Mouse (Mus musculus) heart, postnatal 14 days (tissue): ENCODE results near the gene Gm3285. TPM values are rescaled to one million over a fixed set of nuclear protein-coding genes. Genes with fewer than 3 reads are reported as not detected.

ENCODE experiments used
- DNase-seq, 2 experiments: peaks; one replicate each; pipeline ENCODE4 v3.0.0; 2021 to 2022
- intact Hi-C: fragments of 180-260 bp; cut with DNase I; formaldehyde crosslinking; loops from one replicate; pipeline ENCODE4 v1.15.1; 2025
- long read RNA-seq, 2 experiments: library from polyadenylated mRNA; stranded (forward); transcript quantifications; one replicate each; pipeline ENCODE4 v2.0.0; 2021
- total RNA-seq, 2 experiments: library from RNA; stranded (reverse); gene quantifications; 2 replicates each; pipeline ENCODE4 v1.2.3; 2021

Gm3285 gene
- not detected for total RNA-seq
- long read RNA-seq, experiment 1, result 0 reads
- long read RNA-seq, experiment 2, result 0 reads

DNA sequence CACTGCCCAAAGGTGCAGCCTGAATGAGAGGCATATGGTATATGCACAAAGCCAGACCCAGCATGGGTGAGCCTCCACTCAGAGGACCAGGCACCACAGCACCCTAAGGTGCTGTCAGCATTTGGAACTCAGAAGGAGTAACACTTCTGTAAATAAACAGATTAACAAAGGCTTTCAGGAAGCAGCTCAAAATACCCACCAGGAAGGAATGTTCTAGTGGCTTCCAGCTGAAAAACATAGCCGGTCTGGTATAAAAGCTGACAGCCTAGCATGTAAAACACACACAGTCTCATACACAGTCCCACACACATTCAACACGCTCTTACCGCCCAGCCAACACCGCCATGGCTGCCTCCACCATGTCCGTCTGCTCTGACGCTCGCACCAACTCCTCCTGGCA lies at the start of gene Gm3285:
Gene Gm3285, plus strand, starts transcription at position 301 of the 400 bp plus-strand sequence.
- DNase-seq, result no peak
- intact Hi-C loops, result no loop called here

DNA sequence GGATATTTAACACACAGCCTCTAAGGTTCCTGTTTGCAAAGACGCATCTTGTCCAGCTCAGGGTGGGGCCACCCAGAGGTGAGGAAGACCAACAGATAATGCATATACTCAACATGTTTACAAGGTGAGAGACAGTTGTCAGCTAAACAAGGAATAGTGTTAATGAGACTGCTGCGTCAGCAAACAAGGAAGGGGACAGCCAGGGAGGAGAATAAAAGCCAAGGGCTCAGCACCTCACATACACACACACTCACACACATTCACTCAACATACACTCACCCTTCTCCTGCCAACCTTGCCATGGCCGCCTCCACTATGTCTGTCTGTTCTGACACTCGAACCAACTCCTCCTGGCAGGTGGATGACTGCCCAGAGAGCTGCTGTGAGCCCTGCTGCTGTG lies 47.4 kb upstream of the Gm3285 start, which contains the start of gene Gm2696:
Gene Gm2696, plus strand, starts transcription at position 301 of the 400 bp plus-strand sequence.
- intact Hi-C loops, result no loop called here
- no peak for DNase-seq

DNA sequence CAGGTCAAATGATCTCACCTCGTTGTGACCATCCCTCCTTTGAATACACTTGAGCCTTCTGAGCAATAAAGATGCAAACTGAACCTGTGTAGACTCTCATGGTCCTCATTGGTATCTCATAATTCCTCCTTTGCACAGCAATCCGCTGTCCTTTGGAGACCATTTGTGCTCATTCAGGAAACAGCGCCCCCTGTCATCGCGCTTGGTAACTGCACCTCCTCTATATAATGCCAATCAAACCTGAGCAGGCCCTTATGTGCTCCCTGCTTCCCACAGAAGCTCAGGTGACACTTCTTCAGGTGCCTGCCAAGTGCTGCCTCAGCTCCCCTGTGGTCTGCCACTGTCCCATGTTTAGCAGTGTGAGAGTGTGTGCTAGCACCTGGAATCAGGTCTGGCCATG lies 46.3 kb upstream of the Gm3285 start:
- DNase-seq, result peak; percentile 18 to 35
- intact Hi-C loops, result loop anchor here (5.0 kb wide), 1 partner anchor 188 kb away; no protein-coding TSS in a partner anchor

DNA sequence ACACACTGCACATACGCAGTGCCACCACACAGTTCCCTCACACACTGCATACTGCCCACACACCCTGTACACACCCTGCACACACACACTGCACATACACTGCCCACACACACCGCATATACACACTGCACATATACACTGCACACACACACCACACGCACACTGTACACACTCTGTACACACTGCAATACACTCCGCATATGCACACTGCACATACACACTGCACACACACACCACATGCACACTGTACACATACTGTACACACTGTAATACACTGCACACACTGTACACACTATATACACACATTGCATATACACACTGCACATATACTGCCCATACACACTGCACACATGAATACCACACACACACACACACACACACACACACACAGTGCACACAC lies 43.3 kb upstream of the Gm3285 start:
- no peak for DNase-seq
- intact Hi-C loops, result loop anchor here (5.0 kb wide), 1 partner anchor 191 kb away; no protein-coding TSS in a partner anchor

DNA sequence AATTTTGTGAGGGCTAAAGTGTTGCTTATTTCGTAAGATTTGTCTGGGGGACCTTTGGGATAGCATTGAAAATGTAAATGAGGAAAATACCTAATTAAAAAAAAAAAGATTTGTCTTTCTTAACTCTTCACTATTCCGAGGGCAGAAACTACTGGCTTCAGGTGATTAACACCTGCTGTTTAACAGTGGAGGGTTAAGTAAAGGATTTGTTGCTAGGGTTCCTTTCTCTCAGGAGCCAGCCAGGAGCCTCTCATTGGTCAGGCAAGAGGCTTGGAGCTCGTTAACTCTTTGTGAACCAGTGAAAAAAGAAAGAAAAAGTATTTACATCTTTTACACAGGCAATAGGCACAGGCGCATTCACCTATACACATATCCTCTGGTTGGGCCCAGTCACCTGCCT lies 42.6 kb upstream of the Gm3285 start:
- intact Hi-C loops, result loop anchor here (5.0 kb wide), 1 partner anchor 192 kb away; no protein-coding TSS in a partner anchor
- DNase-seq, result no peak

DNA sequence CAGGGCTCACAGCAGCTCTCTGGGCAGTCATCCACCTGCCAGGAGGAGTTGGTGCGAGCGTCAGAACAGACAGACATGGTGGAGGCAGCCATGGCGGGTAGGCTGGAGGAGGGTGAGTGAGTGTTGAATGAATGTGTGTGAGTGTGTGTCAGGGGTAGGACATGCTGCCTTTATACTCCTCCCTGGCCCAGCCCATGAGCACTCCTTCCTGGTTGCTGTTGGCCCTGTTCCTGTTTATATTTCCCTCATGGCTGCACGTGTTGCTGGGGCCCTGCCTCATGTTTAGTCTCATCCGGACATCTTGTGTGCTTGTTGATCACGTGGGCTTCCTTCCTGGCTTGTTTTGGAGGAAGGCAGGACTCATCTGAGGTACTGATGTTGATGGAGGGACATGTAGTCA lies 34.8 kb upstream of the Gm3285 start, which contains the start of gene Krtap10-4:
Gene Krtap10-4, minus strand, starts transcription at position 145 of the 400 bp plus-strand sequence.
- intact Hi-C loops, result no loop called here
- no peak for DNase-seq

DNA sequence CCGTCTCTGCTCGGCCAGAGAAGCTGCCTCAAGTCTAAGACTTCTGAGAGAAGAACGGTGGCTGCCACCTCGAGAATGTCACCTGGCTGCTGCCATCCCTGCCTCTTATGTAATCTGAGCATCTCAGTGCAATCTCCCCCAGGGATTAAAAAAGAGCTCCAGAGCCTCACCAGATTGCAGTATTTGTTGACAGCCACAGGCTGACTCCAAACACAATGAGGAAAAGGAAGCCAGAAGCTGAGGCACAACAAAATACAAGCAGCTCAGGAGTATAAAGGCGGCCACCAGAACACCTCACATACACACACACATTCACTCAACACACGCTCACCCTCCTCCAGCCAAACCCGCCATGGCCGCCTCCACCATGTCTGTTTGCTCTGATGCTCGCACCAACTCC lies 26.1 kb upstream of the Gm3285 start, which contains the start of gene Krtap10-10:
Gene Krtap10-10, plus strand, starts transcription at position 301 of the 400 bp plus-strand sequence.
- no peak for DNase-seq
- intact Hi-C loops, result no loop called here

DNA sequence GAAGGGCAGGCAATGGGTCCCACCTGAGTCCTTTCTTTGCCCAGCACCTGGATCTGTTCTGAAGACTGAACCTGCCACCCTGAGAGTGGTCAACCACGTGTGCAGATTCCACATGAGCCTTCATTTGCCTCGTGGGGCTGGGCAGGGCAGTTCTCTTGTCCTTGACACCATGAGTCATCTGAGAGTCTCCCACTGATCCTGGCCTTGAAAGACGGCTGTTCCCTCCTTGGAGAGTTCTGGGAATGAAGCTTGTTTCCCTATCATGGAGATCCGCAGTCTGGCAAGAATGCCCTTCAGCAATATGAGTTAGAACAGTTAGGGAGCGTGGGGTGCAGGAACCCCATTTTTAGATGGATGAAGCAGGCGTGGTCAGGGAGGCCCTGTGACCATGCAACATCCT lies 22.8 kb upstream of the Gm3285 start:
- intact Hi-C loops, result no loop called here
- DNase-seq, result no peak

DNA sequence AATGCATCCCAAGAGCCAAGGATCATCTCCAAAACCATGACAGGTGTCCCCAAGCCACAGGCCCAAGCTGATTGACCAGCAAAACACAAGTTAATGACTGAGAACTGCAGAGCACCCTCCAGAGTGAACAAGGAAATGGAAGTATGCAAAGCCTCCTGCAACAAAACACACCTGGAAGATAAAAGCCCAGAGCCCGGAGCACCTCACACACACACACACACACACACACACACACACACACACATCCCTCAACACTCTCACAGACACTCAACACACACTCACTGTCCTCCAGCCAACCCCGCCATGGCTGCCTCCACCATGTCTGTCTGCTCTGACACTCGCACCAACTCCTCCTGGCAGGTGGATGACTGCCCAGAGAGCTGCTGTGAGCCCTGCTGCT lies 15.3 kb upstream of the Gm3285 start, which contains the start of gene Gm36176:
Gene Gm36176, plus strand, starts transcription at position 301 of the 400 bp plus-strand sequence.
- no peak for DNase-seq

DNA sequence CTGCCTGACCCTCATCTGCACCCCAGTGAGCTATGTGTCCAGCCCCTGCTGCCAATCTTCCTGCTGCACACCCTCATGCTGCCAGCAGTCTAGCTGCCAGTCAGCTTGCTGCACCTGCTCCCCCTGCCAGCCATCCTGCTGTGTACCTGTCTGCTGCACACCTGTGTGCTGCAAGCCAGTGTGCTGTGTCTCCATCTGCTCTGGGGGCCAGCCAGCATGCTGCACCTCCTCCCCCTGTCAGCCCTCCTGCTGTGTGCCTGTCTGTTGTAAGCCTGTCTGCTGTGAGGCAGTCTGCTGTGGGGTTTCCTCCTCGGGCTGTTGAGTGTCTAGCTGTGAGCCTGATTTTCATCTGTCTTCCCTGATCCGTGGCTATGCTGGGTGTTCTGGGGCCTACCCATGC lies 14.8 kb upstream of the Gm3285 start:
- intact Hi-C loops, result no loop called here
- DNase-seq, result no peak

More for the DNA sequence above, 15.3 kb upstream of the Gm3285 start, which contains the start of gene Gm36176:
- intact Hi-C loops, result no loop called here

DNA sequence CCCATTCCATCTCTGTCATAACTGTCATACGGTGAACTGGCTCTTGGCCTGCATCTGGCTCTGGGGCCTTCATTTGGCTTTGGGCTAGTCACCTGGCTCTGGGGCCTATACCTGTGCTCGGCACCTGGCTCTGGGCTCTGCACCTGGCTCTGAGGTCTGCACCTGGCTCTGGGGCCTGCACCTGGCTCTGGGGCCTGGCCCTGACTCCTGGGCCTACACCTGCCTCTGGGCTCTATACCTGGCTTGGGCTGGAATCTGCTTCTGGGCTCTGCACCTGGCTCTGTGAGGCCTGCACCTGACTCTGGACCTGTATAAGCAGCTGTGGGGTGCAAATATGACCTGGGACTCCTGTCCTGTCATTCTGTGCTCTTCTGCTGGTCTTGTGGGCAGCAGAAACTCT lies 14.2 kb upstream of the Gm3285 start:
- no peak for DNase-seq
- intact Hi-C loops, result no loop called here

DNA sequence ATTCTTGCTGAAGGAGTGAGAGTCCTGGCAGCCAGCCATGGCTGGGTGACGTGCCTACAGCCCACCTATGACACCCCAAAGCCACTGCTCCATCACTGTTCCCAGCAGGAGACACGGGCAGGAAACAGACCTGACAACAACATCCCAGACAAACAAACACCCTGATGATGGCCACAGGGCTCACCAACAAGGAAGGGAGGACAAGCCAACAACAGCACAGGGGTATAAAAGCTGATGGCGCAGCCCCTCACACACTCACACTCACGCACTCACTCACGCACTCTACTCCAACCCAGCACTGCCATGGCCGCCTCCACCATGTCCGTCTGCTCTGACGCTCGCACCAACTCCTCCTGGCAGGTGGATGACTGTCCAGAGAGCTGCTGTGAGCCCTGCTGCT lies 9.2 kb upstream of the Gm3285 start, which contains the start of gene Gm10318:
Gene Gm10318, plus strand, starts transcription at position 301 of the 400 bp plus-strand sequence.
- no peak for DNase-seq
- intact Hi-C loops, result no loop called here

DNA sequence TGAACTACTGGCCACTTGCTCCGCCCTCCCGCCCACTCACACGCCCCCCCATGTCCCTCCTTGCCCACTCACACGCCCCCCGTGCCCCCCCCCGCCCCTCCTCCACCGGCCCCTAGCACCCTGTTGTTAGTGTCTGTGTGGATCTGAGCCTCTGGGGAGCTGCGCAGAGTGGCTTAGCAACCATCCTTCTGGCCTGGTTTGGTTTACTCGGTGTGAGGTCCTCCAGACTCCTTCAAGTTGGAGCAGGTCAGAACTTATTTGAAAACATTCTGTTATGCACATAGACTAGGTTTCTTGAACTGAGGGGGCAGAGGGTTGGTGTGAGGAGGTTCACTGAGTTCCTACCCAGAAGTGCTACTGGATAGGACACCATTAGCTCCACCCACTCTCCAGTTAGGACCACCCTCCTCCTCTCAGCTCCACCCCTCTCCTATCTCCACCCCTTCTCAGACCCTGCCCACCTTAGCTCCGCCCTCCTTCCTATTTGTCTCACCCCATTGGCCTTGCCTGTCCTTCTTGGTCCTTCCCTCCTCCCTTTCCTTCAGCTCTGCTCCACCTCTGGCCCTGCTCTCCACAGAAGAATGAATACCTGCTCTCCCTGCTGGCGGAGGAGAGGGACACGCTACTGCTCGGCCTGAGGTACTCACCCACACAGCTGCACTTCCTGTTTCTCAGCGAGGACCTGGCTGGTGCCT lies 2.4 kb downstream of the Gm3285 start:
- no peak for DNase-seq
- intact Hi-C loops, result no loop called here

DNA sequence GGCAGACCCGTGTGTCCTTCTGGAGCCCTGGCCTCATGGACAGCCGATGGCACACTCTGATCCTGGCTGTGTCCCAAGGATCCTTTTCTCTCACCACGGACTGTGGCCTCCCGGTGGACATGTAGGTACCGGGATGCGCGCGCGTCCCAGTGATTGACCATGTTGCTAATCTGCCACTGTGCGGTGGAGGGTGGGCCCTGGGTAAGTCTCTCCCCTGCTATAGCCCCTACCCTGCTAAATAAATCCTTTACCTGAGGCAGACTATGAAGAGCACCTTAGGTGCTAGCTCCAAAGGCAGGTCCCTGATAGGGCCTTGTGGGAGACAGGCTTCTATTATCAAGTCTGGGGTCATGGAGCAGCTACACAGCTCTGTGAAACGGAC lies 3.0 kb downstream of the Gm3285 start:
- DNase-seq, result no peak
- intact Hi-C loops, result no loop called here

DNA sequence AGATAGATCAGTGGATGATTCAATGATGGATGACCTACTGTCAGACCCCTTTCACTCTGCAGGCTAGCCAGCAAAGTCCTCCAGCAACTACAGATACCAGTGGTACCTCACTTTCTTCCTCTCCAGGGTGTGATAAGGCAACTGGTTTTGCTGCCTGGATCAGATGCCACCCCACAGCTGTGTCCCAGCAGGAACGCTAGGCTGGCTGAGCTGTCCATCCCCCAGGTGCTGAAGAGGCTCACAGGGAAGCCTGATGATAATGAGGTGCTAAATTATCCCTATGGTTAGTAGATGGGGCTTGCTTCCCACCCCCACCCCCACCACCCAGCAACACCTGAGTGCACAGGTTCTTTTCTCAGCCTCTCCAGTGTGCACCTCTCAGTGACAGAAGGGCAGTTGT lies 5.8 kb downstream of the Gm3285 start:
- intact Hi-C loops, result no loop called here
- DNase-seq, result peak in 1 of 2 experiments; percentile 11

DNA sequence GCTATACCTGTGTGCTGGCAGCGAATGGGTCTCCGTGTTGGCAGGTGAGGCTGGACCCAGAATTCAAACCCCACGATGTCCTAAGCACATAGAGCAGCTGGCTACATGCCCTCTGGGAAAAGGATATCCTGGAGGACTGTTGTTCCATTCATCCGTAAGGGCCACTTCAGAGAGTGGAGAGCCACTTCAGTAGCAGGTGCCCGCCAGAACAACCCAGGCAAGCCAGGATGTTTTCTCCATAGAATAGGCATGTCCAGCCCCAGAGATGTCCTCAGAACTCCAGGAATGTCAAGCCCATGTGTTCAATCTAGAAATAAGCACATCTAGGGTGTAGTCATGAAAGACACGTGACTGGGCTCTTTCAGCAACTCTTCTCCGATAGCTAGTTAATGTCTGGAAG lies 7.9 kb downstream of the Gm3285 start:
- intact Hi-C loops, result loop anchor here (10.0 kb wide), 1 partner anchor 165 kb away; the partner anchor contains the start of gene Gm10272

DNA sequence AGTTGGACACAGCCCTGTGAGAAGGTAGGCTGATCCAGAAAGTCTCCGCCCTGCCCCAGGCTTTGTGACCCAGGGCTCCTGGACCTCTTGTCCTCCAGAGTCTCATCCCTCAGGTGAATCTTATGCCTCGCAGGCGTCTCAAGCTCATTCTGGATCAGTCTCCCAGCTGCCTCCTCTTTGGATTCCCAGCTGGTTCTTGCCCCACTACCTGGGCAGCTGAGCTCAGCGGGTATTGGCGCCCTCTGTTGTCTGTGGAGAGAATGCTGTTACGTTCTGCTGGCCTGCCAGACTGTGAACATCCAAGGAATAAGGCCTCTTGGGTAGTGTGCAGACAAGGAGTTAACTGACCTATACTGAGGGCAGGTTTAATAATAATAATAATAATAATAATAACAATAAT lies 17.2 kb downstream of the Gm3285 start:
- intact Hi-C loops, result loop anchor here (2.0 to 10.0 kb wide), 2 partner anchors 174 to 252 kb away; partner anchors contain the start of gene Gm10272
- DNase-seq, result peak; percentile 37 to 64

More for the DNA sequence above, 7.9 kb downstream of the Gm3285 start:
- DNase-seq, result no peak

DNA sequence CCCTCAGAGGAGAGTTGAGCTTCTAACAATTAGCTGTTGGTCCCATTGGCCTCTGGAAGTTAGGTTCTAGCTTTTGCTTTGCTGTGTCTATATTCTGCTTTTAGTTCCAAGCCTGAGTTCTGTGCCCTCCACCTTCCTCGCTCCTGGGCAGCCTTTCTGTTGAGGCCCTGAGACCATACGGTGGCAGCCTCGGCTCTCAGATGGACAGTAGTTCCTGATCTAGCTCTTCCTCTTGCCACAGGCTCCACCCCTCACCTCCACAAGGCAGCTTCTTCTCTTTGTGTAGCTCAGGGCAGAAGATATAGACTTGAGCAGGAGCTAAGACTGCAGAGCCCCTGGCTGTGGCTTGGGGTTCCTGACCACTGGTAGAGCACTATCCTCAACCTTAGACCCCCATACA lies 18.5 kb downstream of the Gm3285 start:
- DNase-seq, result no peak
- intact Hi-C loops, result loop anchor here (5.0 to 10.0 kb wide), 2 partner anchors 153 to 366 kb away; partner anchors contain the start of genes Fam207a and Gm10100

DNA sequence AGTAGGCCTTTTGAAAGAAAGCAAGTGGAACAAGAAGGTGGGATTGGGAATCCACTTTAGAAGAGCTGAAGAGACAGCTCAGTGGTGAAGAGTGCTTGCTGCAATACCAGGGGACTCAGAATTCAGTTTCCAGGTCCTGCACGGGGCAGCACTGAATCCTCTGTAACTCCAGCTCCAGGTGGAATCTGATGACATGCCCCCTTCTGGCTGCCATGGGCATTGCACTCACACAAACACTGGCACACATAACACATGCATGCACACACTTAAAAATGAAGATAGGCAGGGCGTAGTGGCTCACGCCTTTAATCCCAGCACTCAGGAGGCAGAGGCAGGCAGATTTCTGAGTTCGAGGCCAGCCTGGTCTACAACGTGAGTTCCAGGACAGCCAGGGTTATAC lies 20.8 kb downstream of the Gm3285 start:
- DNase-seq, result no peak
- intact Hi-C loops, result loop anchor here (5.0 to 10.0 kb wide), 2 partner anchors 155 to 368 kb away; partner anchors contain the start of genes Fam207a and Gm10100

DNA sequence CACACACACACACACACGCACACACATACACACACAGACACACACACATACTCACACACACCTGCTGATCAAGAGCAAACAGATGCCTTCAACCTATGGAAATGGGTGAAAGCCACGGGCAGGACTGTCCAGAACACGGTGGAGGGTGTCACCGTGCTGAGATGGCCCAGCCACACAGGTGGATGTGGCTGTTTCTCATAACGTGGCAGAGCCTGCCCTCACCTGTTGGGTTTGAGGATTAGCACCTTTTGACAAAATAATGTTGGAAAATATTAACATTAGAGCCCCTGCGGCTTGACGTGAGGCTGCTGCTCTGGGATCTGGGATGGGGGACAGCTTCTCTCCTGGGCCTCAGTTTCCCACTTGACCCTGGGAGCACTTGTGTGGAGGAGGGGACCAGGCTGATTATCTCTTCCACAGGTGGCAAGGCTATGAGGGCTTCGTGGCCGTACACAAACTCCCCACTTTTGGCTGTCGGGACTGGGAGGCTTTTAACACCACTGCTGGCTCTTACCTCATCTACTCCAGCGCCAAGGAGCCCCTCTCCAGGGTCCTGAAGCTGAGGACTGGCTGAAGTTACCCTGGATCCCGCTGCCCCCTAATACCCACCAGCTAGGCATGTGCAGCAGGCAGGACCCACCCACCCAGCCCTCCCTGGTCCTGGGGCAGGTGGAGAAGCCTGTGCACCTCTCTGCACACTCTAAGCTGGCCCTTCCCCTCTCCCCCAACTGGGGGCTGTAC lies 24.4 kb downstream of the Gm3285 start:
- no peak for DNase-seq

More for the DNA sequence above, 24.4 kb downstream of the Gm3285 start:
- intact Hi-C loops, result loop anchor here (10.0 kb wide), 1 partner anchor 371 kb away; the partner anchor contains the start of gene Fam207a
